Mouse (Mus musculus) neural tube, embryonic 13.5 days (tissue): ENCODE data around the gene Il11. TPM values are rescaled to one million over a fixed set of nuclear protein-coding genes. Genes with fewer than 3 reads are reported as not detected.
"Not testable (repeated sequence)": the region's sequence is repeated elsewhere in the genome, so short reads cannot be mapped to it uniquely, and the experiment has no call there.

Experiments used
- ATAC-seq: fragments of 200-750 bp; cut with Nextera tagmentation; 2 replicates; pipeline ENCODE4 v1.8.0; 2017; ENCODE audit warnings: low read depth, mild to moderate bottlenecking, moderate TSS enrichment, moderate library complexity
- H3K27ac ChIP-seq: fragments of 300-500 bp; sonication (generic); replicated peaks from 2 replicates; pipeline ENCODE4 v1.5.1; 2015; ENCODE audit warnings: moderate library complexity, mild to moderate bottlenecking, inconsistent platforms
- H3K27me3 ChIP-seq: fragments of 300-500 bp; sonication (generic); 2 replicates; pipeline ENCODE4 v1.6.1; 2015; ENCODE audit warnings: mild to moderate bottlenecking, inconsistent platforms
- H3K36me3 ChIP-seq: fragments of 300-500 bp; sonication (generic); 2 replicates; pipeline ENCODE4 v1.6.1; 2015; ENCODE audit warnings: mild to moderate bottlenecking, inconsistent platforms
- H3K4me1 ChIP-seq: fragments of 300-500 bp; sonication (generic); replicated peaks from 2 replicates; pipeline ENCODE4 v1.6.1; 2015; ENCODE audit warnings: inconsistent platforms
- H3K4me2 ChIP-seq: fragments of 300-500 bp; sonication (generic); 2 replicates; pipeline ENCODE4 v1.6.1; 2015; ENCODE audit warnings: inconsistent platforms, mild to moderate bottlenecking, moderate library complexity
- H3K4me3 ChIP-seq: fragments of 300-500 bp; sonication (generic); 2 replicates; pipeline ENCODE4 v1.5.1; 2015; ENCODE audit warnings: mild to moderate bottlenecking, inconsistent platforms
- H3K9ac ChIP-seq: fragments of 300-500 bp; sonication (generic); 2 replicates; pipeline ENCODE4 v1.6.1; 2015; ENCODE audit warnings: moderate library complexity, mild to moderate bottlenecking, inconsistent platforms
- H3K9me3 ChIP-seq: fragments of 300-500 bp; sonication (generic); 2 replicates; pipeline ENCODE4 v1.6.1; 2016; ENCODE audit warnings: inconsistent platforms
- WGBS: fragments of 180-500 bp; shearing (Covaris S2); methylation state at CpG from one replicate; pipeline ENCODE4 v1.1.7; 2015; 5-methylcytosine and 5-hydroxymethylcytosine counted together
- polyA plus RNA-seq: library from polyadenylated mRNA; unstranded; fragments of >200 nt; fragmentation: Nextera tagmentation; extraction: Ambion mirVana; gene quantifications from 2 replicates; pipeline ENCODE4 v1.2.1, GENCODE M21; 2015

The Il11 gene
- polyA plus RNA-seq, 1 experiment from 2014 or later: 0.46 TPM

- peaks cover 54% of the 10 kb centered on the region for H3K36me3 ChIP-seq
- no peaks in the 10 kb centered on the region for H3K27me3 ChIP-seq
- H3K4me1 ChIP-seq: peaks cover 27% of the 10 kb centered on the region
- H3K9ac ChIP-seq: no peak overlapping the region
- ATAC-seq: no peak
- WGBS: 91% methylated on average over 7 of the region's 7 CpGs
- H3K4me3 ChIP-seq: no peak overlapping the region
- H3K27ac ChIP-seq: no peak overlapping the region
- H3K4me2 ChIP-seq: no peak overlapping the region
- no peaks in the 10 kb centered on the region for H3K9me3 ChIP-seq
Observed at GRCm38 (mm10) chr7:4806716-4807115, 24.1 kb upstream of the Il11 start.

GRCm38 (mm10) chr7:4802247-4802646, 19.6 kb upstream of the Il11 start:
- H3K36me3 ChIP-seq: peaks cover 41% of the 10 kb centered on the region
- ATAC-seq: no peak
- no peaks in the 10 kb centered on the region for H3K27me3 ChIP-seq
- no peaks in the 10 kb centered on the region for H3K9me3 ChIP-seq
- H3K27ac ChIP-seq: no peak overlapping the region
- no peak overlapping the region for H3K9ac ChIP-seq
- no peak overlapping the region for H3K4me2 ChIP-seq
- H3K4me1 ChIP-seq: no peaks in the 10 kb centered on the region
- no peak overlapping the region for H3K4me3 ChIP-seq

DNA sequence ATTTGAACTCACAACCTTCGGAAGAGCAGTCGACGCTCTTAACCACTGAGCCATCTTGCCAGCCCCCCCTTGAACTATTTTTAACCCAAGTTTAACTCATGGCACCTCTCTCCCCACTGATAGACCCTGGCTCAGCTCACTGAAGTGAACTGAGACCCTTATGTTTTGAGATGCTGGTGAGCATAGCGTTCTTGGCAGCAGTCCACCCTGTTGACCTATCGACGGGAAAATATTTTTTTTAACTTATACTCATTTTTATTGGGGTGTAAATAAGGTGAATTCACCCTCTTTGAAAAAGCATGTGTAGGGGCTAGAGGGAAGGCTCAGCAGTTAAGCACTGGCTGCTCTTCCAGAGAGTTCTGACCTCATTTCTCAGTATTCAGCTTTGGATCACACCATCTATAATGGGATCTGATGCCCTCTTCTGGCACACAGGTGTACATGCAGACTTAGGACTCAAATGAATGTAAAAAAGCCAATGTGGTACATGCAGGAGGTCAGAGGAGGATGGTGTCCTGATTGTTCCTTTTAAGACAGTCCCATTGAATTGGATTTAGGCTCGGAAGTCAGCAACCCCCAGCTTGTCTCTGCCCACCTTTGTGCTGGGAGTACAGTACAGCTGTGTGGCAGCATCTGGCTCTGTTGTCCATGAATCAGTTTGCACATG, 13.2 kb upstream of the Il11 start:
- Histone ChIP-seq H3K27ac (no peak overlapping the region), H3K4me1 (peaks cover 19% of the 10 kb centered on the region), H3K4me2 (no peak overlapping the region), H3K9me3 (no peaks in the 10 kb centered on the region), H3K4me3 (no peak overlapping the region), H3K9ac (no peak overlapping the region), H3K27me3 (0 out of 2 replicates have a peak, but pooled peaks cover under 1% of the 10 kb centered on the region), H3K36me3 (peaks cover 50% of the 10 kb centered on the region)
- ATAC-seq: no peak
- 76% methylated on average over 7 of the region's 7 CpGs for WGBS

DNA sequence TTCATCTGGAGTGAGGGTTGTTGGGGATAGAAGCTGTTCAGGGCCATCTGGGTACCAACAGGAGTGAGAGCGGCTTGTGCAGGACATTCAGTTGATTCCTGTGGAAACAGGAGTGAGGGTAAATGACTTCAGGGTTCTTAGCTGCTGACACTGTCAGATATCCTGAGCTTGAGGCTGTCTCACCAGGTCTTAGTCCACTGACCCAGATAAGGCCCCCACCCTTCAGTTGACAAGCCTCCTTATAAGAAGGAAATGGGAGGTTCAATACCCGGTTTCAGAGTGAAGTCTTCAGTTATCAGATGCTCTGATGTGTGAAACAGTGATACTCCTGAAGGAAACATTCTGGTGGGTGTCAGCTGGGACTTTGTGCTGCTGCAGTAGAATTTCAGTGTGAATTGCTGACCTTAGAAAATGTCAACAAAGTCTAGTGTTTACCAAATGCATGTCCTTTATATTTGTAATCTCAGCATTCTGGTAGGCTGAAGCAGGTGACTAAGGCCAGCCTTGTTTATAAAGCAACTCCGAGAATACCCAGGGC, 12.0 kb upstream of the Il11 start:
- Histone ChIP-seq H3K36me3 (peaks cover 50% of the 10 kb centered on the region), H3K27me3 (peaks cover 9% of the 10 kb centered on the region), H3K4me2 (no peak overlapping the region; the same call in 1 of the 2 replicates), H3K4me3 (0 out of 2 replicates have a peak overlapping the region, but pooled peaks have one; percentile 59), H3K9ac (0 out of 2 replicates have a peak overlapping the region, but pooled peaks have one; percentile 85), H3K27ac (no peak overlapping the region), H3K4me1 (peaks cover 19% of the 10 kb centered on the region), H3K9me3 (no peaks in the 10 kb centered on the region)
- no peak for ATAC-seq
- 86% methylated on average over 3 of the region's 3 CpGs for WGBS

GRCm38 (mm10) chr7:4793674-4794073, 11.0 kb upstream of the Il11 start:
- Histone ChIP-seq H3K4me2 (peak overlapping the region; percentile 90), H3K36me3 (peaks cover 46% of the 10 kb centered on the region), H3K4me1 (peaks cover 25% of the 10 kb centered on the region), H3K9me3 (no peaks in the 10 kb centered on the region), H3K27ac (no peak overlapping the region), H3K27me3 (peaks cover 13% of the 10 kb centered on the region), H3K4me3 (peak overlapping the region; percentile 59), H3K9ac (peak overlapping the region; percentile 85)
- 52% methylated on average over 4 of the region's 4 CpGs for WGBS
- ATAC-seq: no peak

GRCm38 (mm10) chr7:4793248-4793647, 10.6 kb upstream of the Il11 start:
- peaks cover 44% of the 10 kb centered on the region for H3K36me3 ChIP-seq
- H3K4me1 ChIP-seq: peaks cover 30% of the 10 kb centered on the region
- H3K9ac ChIP-seq: peak overlapping the region; percentile 85
- H3K4me3 ChIP-seq: peak overlapping the region; percentile 59
- peak overlapping the region; percentile 90 for H3K4me2 ChIP-seq
- whole genome bisulfite sequencing: under 1% methylated on average over 31 of the region's 31 CpGs
- not testable (repeated sequence) for H3K9me3 ChIP-seq, ATAC-seq
- H3K27ac ChIP-seq: peak overlapping the region; percentile 86
- H3K27me3 ChIP-seq: peaks cover 17% of the 10 kb centered on the region

DNA sequence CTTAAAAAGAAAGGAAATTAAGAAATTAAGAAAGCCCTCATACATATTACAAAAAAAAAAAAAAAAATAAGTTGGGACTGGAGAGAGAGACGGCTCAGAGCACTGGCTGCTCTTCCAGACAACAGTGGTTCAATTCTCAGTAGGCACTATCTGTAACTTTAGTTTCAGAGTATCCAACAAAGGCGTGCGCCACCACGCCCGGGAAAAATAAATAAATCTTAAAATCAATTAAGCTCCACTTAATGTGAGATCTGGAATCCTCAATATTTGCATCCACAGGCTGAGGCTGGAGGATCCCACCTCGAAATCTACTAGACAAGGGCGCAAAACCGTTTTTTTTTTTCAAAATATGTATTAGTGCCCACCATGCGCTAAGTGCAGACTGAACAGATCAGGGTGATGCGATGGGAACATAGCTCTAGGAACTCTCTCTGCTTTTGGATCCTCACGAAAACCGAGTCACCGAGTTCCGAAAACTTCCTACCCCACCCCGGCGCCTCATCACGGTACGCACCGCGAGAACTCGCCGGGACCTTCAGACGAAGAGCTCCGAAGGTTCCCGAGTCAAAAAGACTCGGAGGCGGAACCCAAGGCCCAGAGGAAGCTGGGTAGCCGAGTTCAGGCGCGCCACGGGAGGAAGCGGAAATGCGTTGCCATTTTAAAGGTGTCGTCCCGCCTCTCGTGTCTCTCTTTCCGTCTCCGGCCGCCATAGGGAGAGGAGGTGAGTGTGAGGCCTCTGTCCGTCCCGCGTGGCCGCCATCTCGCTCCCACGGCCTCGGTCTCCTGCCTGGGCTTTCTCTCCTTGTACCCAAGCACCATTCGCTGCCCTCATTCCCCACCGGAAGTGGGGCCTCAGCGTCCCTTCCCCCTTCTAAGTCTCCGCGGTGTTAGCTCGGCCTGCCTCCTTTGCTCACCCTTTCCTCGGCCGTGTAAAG, 9.9 kb upstream of the Il11 start, which contains the start of gene Rpl28:
Rpl28 (plus strand) TSS at position 597 of the 935 bp plus-strand sequence.
- Histone ChIP-seq H3K36me3 (peaks cover 40% of the 10 kb centered on the region), H3K27ac (peak within 1 kb of the TSS; percentile 86), H3K27me3 (peaks cover 21% of the 10 kb centered on the region), H3K9ac (peak within 1 kb of the TSS; percentile 85), H3K4me3 (peak within 1 kb of the TSS; percentile 59), H3K9me3 (no peaks in the 10 kb centered on the region), H3K4me2 (peak within 1 kb of the TSS; percentile 90), H3K4me1 (peaks cover 30% of the 10 kb centered on the region)
- WGBS: 2% methylated on average over 54 of the region's 54 CpGs
- ATAC-seq: peak; percentile 89

DNA sequence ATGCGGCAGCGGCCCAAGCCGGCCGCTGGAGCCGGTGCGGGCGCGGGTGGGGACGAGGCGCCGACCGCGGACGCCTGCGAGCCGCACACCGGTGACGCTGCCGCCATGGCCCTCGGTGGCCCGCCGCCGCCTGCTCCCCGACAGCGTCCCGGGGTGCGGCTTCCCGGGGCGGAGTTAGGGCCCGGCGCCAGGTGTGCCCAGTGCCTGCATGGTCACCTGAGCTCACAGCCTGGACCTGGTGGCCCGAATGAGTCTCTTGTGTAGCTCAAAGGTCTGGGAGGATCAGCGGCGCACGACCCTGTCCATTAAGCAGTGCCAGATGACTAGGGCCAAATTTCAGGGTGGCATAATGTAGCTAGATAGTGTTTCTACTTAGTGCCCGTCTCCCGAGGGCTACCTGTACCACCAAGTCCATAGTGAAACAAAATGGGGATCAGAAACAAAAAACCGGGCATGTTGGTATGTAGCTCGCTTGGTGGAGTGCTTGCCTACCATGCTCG, 6.8 kb upstream of the Il11 start, which contains the start of gene Tmem238:
Tmem238 (minus strand) TSS at position 221 of the 500 bp plus-strand sequence.
- Histone ChIP-seq H3K4me2 (peak within 1 kb of the TSS; percentile 89), H3K4me3 (peak within 1 kb of the TSS; percentile 56), H3K36me3 (peaks cover 9% of the 10 kb centered on the region), H3K27ac (peak within 1 kb of the TSS; percentile 56; the same call in 1 of the 2 replicates), H3K9me3 (no peaks in the 10 kb centered on the region), H3K4me1 (peaks cover 26% of the 10 kb centered on the region), H3K9ac (peak within 1 kb of the TSS; percentile 84), H3K27me3 (peaks cover 25% of the 10 kb centered on the region)
- WGBS: 9% methylated on average over 40 of the region's 40 CpGs
- ATAC-seq: 0 out of 2 replicates have a peak, but pooled peaks have one; percentile 3

GRCm38 (mm10) chr7:4788499-4789435, 6.1 kb upstream of the Il11 start:
- Histone ChIP-seq H3K27me3 (peaks cover 25% of the 10 kb centered on the region), H3K27ac (peak overlapping the region; percentile 56; the same call in 1 of the 2 replicates)
- 2% methylated on average over 64 of the region's 64 CpGs for whole genome bisulfite sequencing

GRCm38 (mm10) chr7:4783667-4784268, 1.1 kb upstream of the Il11 start:
- Histone ChIP-seq H3K27ac (no peak overlapping the region), H3K4me2 (no peak overlapping the region), H3K4me3 (no peak overlapping the region), H3K4me1 (peaks cover 6% of the 10 kb centered on the region), H3K9me3 (no peaks in the 10 kb centered on the region), H3K36me3 (no peaks in the 10 kb centered on the region), H3K9ac (no peak overlapping the region), H3K27me3 (peaks cover 46% of the 10 kb centered on the region)
- 81% methylated on average over 14 of the region's 14 CpGs for WGBS
- ATAC-seq: no peak

More at GRCm38 (mm10) chr7:4788499-4789435, 6.1 kb upstream of the Il11 start:
- Histone ChIP-seq H3K4me1 (peaks cover 19% of the 10 kb centered on the region), H3K36me3 (peaks cover 2% of the 10 kb centered on the region; the same call in 1 of the 2 replicates), H3K9ac (peak overlapping the region; percentile 84), H3K9me3 (no peaks in the 10 kb centered on the region), H3K4me3 (peak overlapping the region; percentile 56), H3K4me2 (peak overlapping the region; percentile 89)
- peak; percentile 28 for ATAC-seq
